Mouse (Mus musculus): ENCODE measurements around the gene Tef. TPM values are rescaled to one million over a fixed set of nuclear protein-coding genes. Genes with fewer than 3 reads are reported as not detected.

Tef gene
- total RNA-seq, 2 experiments from 2014 or later, result 68.4 to 74.1 TPM

Other genes starting within 250 kb of the Tef start
- 10 to 100 TPM; 51.0 to 68.6 TPM for gene Ep300, start 217.1 kb upstream of the Tef start, total RNA-seq (2021)
- 10 to 100 TPM; 16.4 to 19.7 TPM for gene L3mbtl2, start 138.5 kb upstream of the Tef start, total RNA-seq (2021)
- gene Chadl, start 105.1 kb upstream of the Tef start, total RNA-seq (2021), result 1 to 10 TPM; 3.6 to 5.1 TPM
- gene Zc3h7b, start 57.4 kb upstream of the Tef start, total RNA-seq (2021), result 10 to 100 TPM; 73.2 to 78.2 TPM
- 10 to 100 TPM; 48.5 to 49.2 TPM for gene Rangap1, start 56.9 kb upstream of the Tef start, total RNA-seq (2021)
- 100 to 1,000 TPM; 108 to 183 TPM for gene Tob2, start 56.4 kb downstream of the Tef start, total RNA-seq (2021)
- gene Phf5a, start 69.5 kb downstream of the Tef start, total RNA-seq (2021), result 10 to 100 TPM; 58.8 to 62.9 TPM
- 1,000 to 10,000 TPM; 2,299 to 2,557 TPM for gene Aco2, start 69.9 kb downstream of the Tef start, total RNA-seq (2021)
- 10 to 100 TPM; 15.5 to 19.1 TPM for gene Polr3h, start 123.8 kb downstream of the Tef start, total RNA-seq (2021)
- 10 to 100 TPM; 16.9 to 27.9 TPM for gene Csdc2, start 134.3 kb downstream of the Tef start, total RNA-seq (2021)
- 10 to 100 TPM; 81.4 to 94.8 TPM for gene Pmm1, start 158.5 kb downstream of the Tef start, total RNA-seq (2021)
- gene 1700029P11Rik, start 178.1 kb downstream of the Tef start, total RNA-seq (2021), result not detected
- 100 to 1,000 TPM; 122 to 139 TPM for gene Xrcc6, start 185.4 kb downstream of the Tef start, total RNA-seq (2021)
- gene Desi1, start 231.4 kb downstream of the Tef start, total RNA-seq (2021), result 10 to 100 TPM; 51.9 to 60.3 TPM
- gene Snu13, start 245.2 kb downstream of the Tef start, total RNA-seq (2021), result 10 to 100 TPM; 76.1 to 84.1 TPM